Mouse (Mus musculus): ENCODE measurements around the gene Kidins220. TPM values are rescaled to one million over a fixed set of nuclear protein-coding genes. Genes with fewer than 3 reads are reported as not detected.

The Kidins220 gene
- polyA plus RNA-seq, 2 experiments: 31.6 to 46.1 TPM

- H3K9ac ChIP-seq (ENCODE audit: low read depth, low read length, severe bottlenecking): no peak overlapping the region
- 0 out of 2 replicates have a peak, but pooled peaks cover 3% of the 10 kb centered on the region for H3K9me3 ChIP-seq (ENCODE audit: control insufficient read depth, low read length)
- peaks cover 3% of the 10 kb centered on the region for H3K4me1 ChIP-seq (ENCODE audit: control insufficient read depth, insufficient read depth, low read length)
- H3K27me3 ChIP-seq (ENCODE audit: control insufficient read depth, insufficient read depth, low read length): no peaks in the 10 kb centered on the region
- DNase-seq (ENCODE audit: low spot score) (no peak), ATAC-seq (ENCODE audit: low FRiP score, low read depth) (no peak)
- no peak for TF ChIP-seq POLR2A (IDR thresholded peaks at IDR 0.05; ENCODE audit: borderline replicate concordance, extremely low read depth, insufficient read depth, insufficient read length)
- H3K27ac ChIP-seq (replicated peaks; ENCODE audit: low read depth, low read length): no peak overlapping the region
- H3K4me2 ChIP-seq (replicated peaks; ENCODE audit: low read depth, low read length, severe bottlenecking): no peak overlapping the region
- H3K4me3 ChIP-seq (replicated peaks; ENCODE audit: low read length): no peak overlapping the region
- 72% methylated on average over 7 of the region's 7 CpGs for WGBS
- peaks cover 66% of the 10 kb centered on the region for H3K36me3 ChIP-seq (ENCODE audit: control insufficient read depth, insufficient read depth, low read length)
Measured at GRCm38 (mm10) chr12:24950376-24951046, 24.2 kb upstream of the Kidins220 start.

GRCm38 (mm10) chr12:24952147-24952546 is 22.6 kb upstream of the Kidins220 start:
- H3K4me3 ChIP-seq (replicated peaks; ENCODE audit: low read length): no peak overlapping the region
- peaks cover 53% of the 10 kb centered on the region for H3K36me3 ChIP-seq (ENCODE audit: control insufficient read depth, insufficient read depth, low read length)
- ATAC-seq (ENCODE audit: low FRiP score, low read depth): peak; percentile 60; the same call in 1 of the 2 replicates
- peak; percentile 71 for DNase-seq (ENCODE audit: low spot score)
- H3K9ac ChIP-seq (ENCODE audit: low read depth, low read length, severe bottlenecking): no peak overlapping the region
- H3K27ac ChIP-seq (replicated peaks; ENCODE audit: low read depth, low read length): no peak overlapping the region
- no peak overlapping the region for H3K4me2 ChIP-seq (replicated peaks; ENCODE audit: low read depth, low read length, severe bottlenecking)
- no peaks in the 10 kb centered on the region for H3K27me3 ChIP-seq (ENCODE audit: control insufficient read depth, insufficient read depth, low read length)
- no peak for TF ChIP-seq POLR2A (IDR thresholded peaks at IDR 0.05; ENCODE audit: borderline replicate concordance, extremely low read depth, insufficient read depth, insufficient read length)
- 42% methylated on average over 6 of the region's 6 CpGs for WGBS
- H3K4me1 ChIP-seq (ENCODE audit: control insufficient read depth, insufficient read depth, low read length): peaks cover 3% of the 10 kb centered on the region
- H3K9me3 ChIP-seq (ENCODE audit: control insufficient read depth, low read length): 0 out of 2 replicates have a peak, but pooled peaks cover 3% of the 10 kb centered on the region

- Histone ChIP-seq H3K27ac (replicated peaks; ENCODE audit: low read depth, low read length) (no peak overlapping the region), H3K9me3 (ENCODE audit: control insufficient read depth, low read length) (0 out of 2 replicates have a peak, but pooled peaks cover 3% of the 10 kb centered on the region), H3K4me1 (ENCODE audit: control insufficient read depth, insufficient read depth, low read length) (peaks cover 3% of the 10 kb centered on the region), H3K27me3 (ENCODE audit: control insufficient read depth, insufficient read depth, low read length) (no peaks in the 10 kb centered on the region), H3K4me2 (replicated peaks; ENCODE audit: low read depth, low read length, severe bottlenecking) (no peak overlapping the region), H3K9ac (ENCODE audit: low read depth, low read length, severe bottlenecking) (no peak overlapping the region), H3K4me3 (replicated peaks; ENCODE audit: low read length) (no peak overlapping the region), H3K36me3 (ENCODE audit: control insufficient read depth, insufficient read depth, low read length) (peaks cover 50% of the 10 kb centered on the region)
- ATAC-seq (ENCODE audit: low FRiP score, low read depth) (no peak), DNase-seq (ENCODE audit: low spot score) (no peak)
- 82% methylated on average over 9 of the region's 9 CpGs for WGBS
- TF ChIP-seq POLR2A (IDR thresholded peaks at IDR 0.05; ENCODE audit: borderline replicate concordance, extremely low read depth, insufficient read depth, insufficient read length): no peak
Measured at GRCm38 (mm10) chr12:24955137-24955536, 19.6 kb upstream of the Kidins220 start.

GRCm38 (mm10) chr12:24958526-24958925 is 16.2 kb upstream of the Kidins220 start:
- WGBS: 90% methylated on average over 3 of the region's 3 CpGs
- Histone ChIP-seq H3K9me3 (ENCODE audit: control insufficient read depth, low read length) (no peaks in the 10 kb centered on the region), H3K4me1 (ENCODE audit: control insufficient read depth, insufficient read depth, low read length) (peaks cover 5% of the 10 kb centered on the region; the same call in 1 of the 2 replicates), H3K27me3 (ENCODE audit: control insufficient read depth, insufficient read depth, low read length) (no peaks in the 10 kb centered on the region), H3K36me3 (ENCODE audit: control insufficient read depth, insufficient read depth, low read length) (peaks cover 26% of the 10 kb centered on the region), H3K4me3 (replicated peaks; ENCODE audit: low read length) (no peak overlapping the region), H3K4me2 (replicated peaks; ENCODE audit: low read depth, low read length, severe bottlenecking) (no peak overlapping the region), H3K9ac (ENCODE audit: low read depth, low read length, severe bottlenecking) (no peak overlapping the region), H3K27ac (replicated peaks; ENCODE audit: low read depth, low read length) (no peak overlapping the region)
- no peak for TF ChIP-seq POLR2A (IDR thresholded peaks at IDR 0.05; ENCODE audit: borderline replicate concordance, extremely low read depth, insufficient read depth, insufficient read length)
- DNase-seq (ENCODE audit: low spot score) (no peak), ATAC-seq (ENCODE audit: low FRiP score, low read depth) (no peak)

- H3K36me3 ChIP-seq (ENCODE audit: control insufficient read depth, insufficient read depth, low read length): peaks cover 10% of the 10 kb centered on the region
- H3K4me3 ChIP-seq (replicated peaks; ENCODE audit: low read length): no peak overlapping the region
- ATAC-seq (ENCODE audit: low FRiP score, low read depth): no peak
- no peaks in the 10 kb centered on the region for H3K27me3 ChIP-seq (ENCODE audit: control insufficient read depth, insufficient read depth, low read length)
- H3K9ac ChIP-seq (ENCODE audit: low read depth, low read length, severe bottlenecking): no peak overlapping the region
- 71% methylated on average over 7 of the region's 7 CpGs for WGBS
- 0 out of 2 replicates have a peak, but pooled peaks cover 3% of the 10 kb centered on the region for H3K9me3 ChIP-seq (ENCODE audit: control insufficient read depth, low read length)
- no peak overlapping the region for H3K27ac ChIP-seq (replicated peaks; ENCODE audit: low read depth, low read length)
- TF ChIP-seq POLR2A (IDR thresholded peaks at IDR 0.05; ENCODE audit: borderline replicate concordance, extremely low read depth, insufficient read depth, insufficient read length): no peak
- peaks cover 5% of the 10 kb centered on the region; the same call in 1 of the 2 replicates for H3K4me1 ChIP-seq (ENCODE audit: control insufficient read depth, insufficient read depth, low read length)
- no peak overlapping the region for H3K4me2 ChIP-seq (replicated peaks; ENCODE audit: low read depth, low read length, severe bottlenecking)
- DNase-seq (ENCODE audit: low spot score): no peak
Measured at GRCm38 (mm10) chr12:24961821-24962220, 12.9 kb upstream of the Kidins220 start.

Data from limb, embryonic 14.5 days (tissue).